Mouse (Mus musculus) kidney, adult 2 months (tissue): ENCODE measurements at regions not wholly inside any gene's neighbourhood (a gene's known extent, or its start where the extent isn't known, plus 50 kb on each side); places are given as distances from the start of the nearest gene placed in this dataset.

Source experiments
- CTCF ChIP-seq: fragments of 200-500 bp; conservative IDR thresholded peaks from 2 replicates; pipeline ENCODE4 v1.5.1; 2011; ENCODE audit warnings: low read depth, mild to moderate bottlenecking, control low read depth, low read length, moderate library complexity, mixed read lengths; ENCODE audit not compliant: insufficient read depth, insufficient read length
- POLR2A ChIP-seq: fragments of 200-500 bp; IDR thresholded peaks from one replicate; pipeline ENCODE4 v1.6.1; 2011; ENCODE audit warnings: low read depth, low read length, control low read depth

- TF ChIP-seq POLR2A, result no peak
- TF ChIP-seq CTCF, result no peak
Measured at GRCm38 (mm10) chr14:106052585-106053551, 53.1 kb upstream of the Trim52 start.
